ENCODE assay signal across 8 mouse cellular contexts in the genomic region with DNA sequence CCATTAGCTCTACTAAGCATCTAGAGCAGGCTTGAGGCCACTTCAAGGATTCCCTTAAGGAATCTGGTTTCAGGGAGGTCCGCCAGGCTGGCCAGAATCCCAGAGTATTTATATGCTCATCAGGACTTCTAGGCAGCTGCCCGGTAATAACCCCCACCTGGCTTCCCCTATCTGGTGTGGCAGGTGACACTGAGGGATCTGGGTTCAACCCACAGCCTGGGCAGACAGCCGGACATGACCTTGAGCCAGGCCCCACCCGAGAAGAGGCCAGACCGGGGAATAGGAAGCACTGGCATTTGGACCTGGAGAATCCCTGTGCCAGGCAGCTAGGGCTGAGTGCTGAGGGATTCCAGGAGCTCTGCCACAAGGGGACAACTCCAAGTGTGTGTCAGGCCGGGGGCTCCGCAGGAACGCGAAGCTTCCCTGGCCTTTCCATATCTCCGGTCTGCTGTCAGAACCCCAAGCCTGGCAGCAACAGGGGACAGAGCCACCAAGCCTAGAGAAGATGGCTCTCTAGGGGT. TPM values are rescaled to one million over a fixed set of nuclear protein-coding genes. Genes with fewer than 3 reads are reported as not detected.
A peak's percentile ranks its signal among the peaks of the same experiment; 100 is the strongest.
DNase-seq lines count a peak whose midpoint lies in the region; ATAC-seq and TF ChIP-seq lines count a peak whose summit lies in the region.

No protein-coding gene starts in this region.

- peak overlapping the region; percentile 77 for H3K4me2 ChIP-seq in intestine, postnatal 0 days (replicated peaks; ENCODE audit: low read depth)
- peak overlapping the region; percentile 82 for H3K4me2 ChIP-seq in liver, postnatal 0 days (ENCODE audit: low read depth, low read length)

- no peak for TF ChIP-seq EP300 in liver, postnatal 0 days (IDR thresholded peaks at IDR 0.05; ENCODE audit: low read depth)

- H3K9me3 ChIP-seq in E14TG2a.4 (ENCODE audit: low read length): no peaks in the 10 kb centered on the region
- H3K9me3 ChIP-seq in embryonic facial prominence, embryonic 10.5 days: no peaks in the 10 kb centered on the region
- no peaks in the 10 kb centered on the region for H3K9me3 ChIP-seq in intestine, postnatal 0 days (ENCODE audit: control insufficient read depth)
- H3K9me3 ChIP-seq in liver, postnatal 0 days (ENCODE audit: low read length): no peaks in the 10 kb centered on the region

- H3K4me3 ChIP-seq in E14TG2a.4 (replicated peaks; ENCODE audit: low read length): peak overlapping the region; percentile 99
- H3K4me3 ChIP-seq in embryonic facial prominence, embryonic 10.5 days: peak overlapping the region; percentile 97
- H3K4me3 ChIP-seq in intestine, postnatal 0 days (ENCODE audit: low read depth, low read length): peak overlapping the region; percentile 100
- H3K4me3 ChIP-seq in liver, postnatal 0 days (ENCODE audit: low read depth, low read length): peak overlapping the region; percentile 81

- peak overlapping the region; percentile 90 for H3K9ac ChIP-seq in intestine, postnatal 0 days (ENCODE audit: low read depth, low read length)
- peak overlapping the region; percentile 93 for H3K9ac ChIP-seq in liver, postnatal 0 days (replicated peaks)

- DNase-seq in adrenal gland, adult 8-10 months: peak; percentile 63
- peak; percentile 35 for DNase-seq in embryonic facial prominence, embryonic 10.5 days (ENCODE audit: low spot score)
- peak; percentile 99 for DNase-seq in heart, adult 11 months
- peak; percentile 59 for DNase-seq in liver, postnatal 0 days
- DNase-seq in ovary, adult 18-20 months (ENCODE audit: low spot score): peak; percentile 31
- no peak for DNase-seq in layer of hippocampus, adult 9-10 months (ENCODE audit: low spot score)

- no peaks in the 10 kb centered on the region for H3K27me3 ChIP-seq in E14TG2a.4 (ENCODE audit: insufficient read depth, low read length)
- no peaks in the 10 kb centered on the region for H3K27me3 ChIP-seq in embryonic facial prominence, embryonic 10.5 days (replicated peaks; ENCODE audit: low read depth, poor library complexity, severe bottlenecking)
- no peaks in the 10 kb centered on the region for H3K27me3 ChIP-seq in intestine, postnatal 0 days (replicated peaks; ENCODE audit: control insufficient read depth, insufficient read depth, low read length)
- no peaks in the 10 kb centered on the region for H3K27me3 ChIP-seq in liver, postnatal 0 days (ENCODE audit: insufficient read depth, low read length)

- ATAC-seq in intestine, postnatal 0 days: peak; percentile 70
- ATAC-seq in liver, postnatal 0 days: peak; percentile 60

- peaks cover 20% of the 10 kb centered on the region for H3K36me3 ChIP-seq in E14TG2a.4 (ENCODE audit: insufficient read depth, low read length)
- H3K36me3 ChIP-seq in embryonic facial prominence, embryonic 10.5 days (replicated peaks): peaks cover 13% of the 10 kb centered on the region
- peaks cover 12% of the 10 kb centered on the region for H3K36me3 ChIP-seq in intestine, postnatal 0 days (ENCODE audit: control insufficient read depth, insufficient read depth)
- peaks cover 11% of the 10 kb centered on the region; the same call in 1 of the 2 replicates for H3K36me3 ChIP-seq in liver, postnatal 0 days (replicated peaks; ENCODE audit: insufficient read depth, low read length)

- no peak for TF ChIP-seq CTCF in E14TG2a.4 (conservative IDR thresholded peaks at IDR 0.05; ENCODE audit: low read length)
- no peak for TF ChIP-seq CTCF in intestine, postnatal 0 days (IDR thresholded peaks at IDR 0.05; ENCODE audit: low read depth)
- TF ChIP-seq CTCF in liver, postnatal 0 days (IDR thresholded peaks at IDR 0.05; ENCODE audit: low read depth): no peak

- 1% methylated on average over 10 of the region's 10 CpGs for WGBS in embryonic facial prominence, embryonic 10.5 days
- WGBS in intestine, postnatal 0 days: under 1% methylated on average over 10 of the region's 10 CpGs
- WGBS in liver, postnatal 0 days (ENCODE audit: insufficient replicate concordance): 2% methylated on average over 10 of the region's 10 CpGs

- H3K4me1 ChIP-seq in E14TG2a.4 (replicated peaks; ENCODE audit: low read depth, low read length): peaks cover 48% of the 10 kb centered on the region
- peaks cover 16% of the 10 kb centered on the region for H3K4me1 ChIP-seq in embryonic facial prominence, embryonic 10.5 days
- H3K4me1 ChIP-seq in intestine, postnatal 0 days (replicated peaks; ENCODE audit: control insufficient read depth, insufficient read depth, low read length): peaks cover 12% of the 10 kb centered on the region; the same call in 1 of the 2 replicates
- H3K4me1 ChIP-seq in liver, postnatal 0 days (ENCODE audit: insufficient read depth): peaks cover 21% of the 10 kb centered on the region

- H3K27ac ChIP-seq in embryonic facial prominence, embryonic 10.5 days (replicated peaks): peak overlapping the region; percentile 88
- peak overlapping the region; percentile 95 for H3K27ac ChIP-seq in intestine, postnatal 0 days (ENCODE audit: low read depth, low read length)
- peak overlapping the region; percentile 85 for H3K27ac ChIP-seq in liver, postnatal 0 days (ENCODE audit: low read depth)

RNA-seq across cellular contexts. Expression of gene Vps13d, which starts 0.8 kb away (rescaled TPM):
- total RNA-seq in adrenal gland, adult 8-10 months (2022): 10 to 100 TPM; 62.6 to 84.7 (median 81.4) TPM
- 4.5 and 5.2 TPM in 2 replicates for polyA plus RNA-seq in embryonic facial prominence, embryonic 10.5 days (2016; fragmentation: Nextera tagmentation; extraction: Ambion mirVana)
- 14.8 and 18.2 TPM in 2 replicates for polyA plus RNA-seq in intestine, postnatal 0 days (2015; fragmentation: Nextera tagmentation; extraction: Ambion mirVana)
- polyA plus RNA-seq in liver, postnatal 0 days (2015; fragmentation: Nextera tagmentation; extraction: Ambion mirVana): 6.6 and 7.0 TPM in 2 replicates

RNA-seq across cellular contexts. Expression of gene Tnfrsf1b, which starts 52.6 kb away (rescaled TPM):
- total RNA-seq in adrenal gland, adult 8-10 months (2022): 10 to 100 TPM in 2 of 4 experiments, 1 to 10 TPM in 2; 6.9 to 17.0 (median 11.6) TPM
- polyA plus RNA-seq in embryonic facial prominence, embryonic 10.5 days (2016; fragmentation: Nextera tagmentation; extraction: Ambion mirVana): 1.6 and 1.9 TPM in 2 replicates
- 2.8 and 2.9 TPM in 2 replicates for polyA plus RNA-seq in intestine, postnatal 0 days (2015; fragmentation: Nextera tagmentation; extraction: Ambion mirVana)
- polyA plus RNA-seq in liver, postnatal 0 days (2015; fragmentation: Nextera tagmentation; extraction: Ambion mirVana): 7.2 and 9.4 TPM in 2 replicates
